Mouse (Mus musculus) megakaryocyte, adult 5-6 weeks (primary cell): ENCODE data around the gene Adam12. TPM values are rescaled to one million over a fixed set of nuclear protein-coding genes. Genes with fewer than 3 reads are reported as not detected.

Source experiments
- ATAC-seq: 2 replicates; pipeline ENCODE4 v1.8.0; 2016; ENCODE audit warnings: mild to moderate bottlenecking, inconsistent platforms; ENCODE audit not compliant: poor library complexity, severe bottlenecking
- total RNA-seq, 2 experiments: library from RNA; stranded (forward) in 1 of 2; stranded (reverse) in 1 of 2; fragments of 153-499, 151-499 nt in 1 of 2; fragments of 221-1000, 200-1000 nt in 1 of 2; gene quantifications; 2 replicates each; pipeline versions ENCODE4 v1.2.3 to v1.2.4; 2015 to 2017

The Adam12 gene
- total RNA-seq, 2 experiments from 2014 or later, result 0.26 TPM; not detected in 1

GRCm38 (mm10) chr7:134226231-134226630 lies 5.7 kb downstream of the Adam12 start:
- ATAC-seq, result no peak

- no peak for ATAC-seq
Observed at GRCm38 (mm10) chr7:134224741-134225612, 7.0 kb downstream of the Adam12 start.

GRCm38 (mm10) chr7:134224421-134224740 lies 7.6 kb downstream of the Adam12 start:
- no peak for ATAC-seq

- peak; percentile 64 for ATAC-seq
Observed at GRCm38 (mm10) chr7:134223444-134224161, 8.3 kb downstream of the Adam12 start.

GRCm38 (mm10) chr7:134207956-134208355 lies 24.0 kb downstream of the Adam12 start:
- ATAC-seq, result no peak

- ATAC-seq, result no peak
Observed at GRCm38 (mm10) chr7:134193089-134193488, 38.9 kb downstream of the Adam12 start.

GRCm38 (mm10) chr7:134190101-134190500 lies 41.8 kb downstream of the Adam12 start:
- no peak for ATAC-seq

- ATAC-seq, result no peak
Observed at GRCm38 (mm10) chr7:134188565-134188964, 43.4 kb downstream of the Adam12 start.

GRCm38 (mm10) chr7:134187946-134188345 lies 44.0 kb downstream of the Adam12 start:
- ATAC-seq, result no peak

- ATAC-seq, result no peak
Observed at GRCm38 (mm10) chr7:134186497-134186896, 45.4 kb downstream of the Adam12 start.

GRCm38 (mm10) chr7:134185751-134186150 lies 46.2 kb downstream of the Adam12 start:
- no peak for ATAC-seq

GRCm38 (mm10) chr7:134181717-134182116 lies 50.2 kb downstream of the Adam12 start:
- ATAC-seq, result no peak

- no peak for ATAC-seq
Observed at GRCm38 (mm10) chr7:134181056-134181455, 50.9 kb downstream of the Adam12 start.

- no peak for ATAC-seq
Observed at GRCm38 (mm10) chr7:134177051-134177450, 54.9 kb downstream of the Adam12 start.

GRCm38 (mm10) chr7:134175201-134175600 lies 56.7 kb downstream of the Adam12 start:
- no peak for ATAC-seq

GRCm38 (mm10) chr7:134173442-134174090 lies 58.4 kb downstream of the Adam12 start:
- no peak for ATAC-seq

- ATAC-seq, result no peak
Observed at GRCm38 (mm10) chr7:134170180-134170910, 61.6 kb downstream of the Adam12 start.

- ATAC-seq, result no peak
Observed at GRCm38 (mm10) chr7:134169780-134170179, 62.2 kb downstream of the Adam12 start.

GRCm38 (mm10) chr7:134167586-134167985 lies 64.4 kb downstream of the Adam12 start:
- no peak for ATAC-seq

- ATAC-seq, result no peak
Observed at GRCm38 (mm10) chr7:134163751-134164150, 68.2 kb downstream of the Adam12 start.

- no peak for ATAC-seq
Observed at GRCm38 (mm10) chr7:134162886-134163285, 69.1 kb downstream of the Adam12 start.
